Mouse (Mus musculus) midbrain, embryonic 12.5 days (tissue): ENCODE measurements around the gene Phf21a. TPM values are rescaled to one million over a fixed set of nuclear protein-coding genes. Genes with fewer than 3 reads are reported as not detected.

Experiments used
- ATAC-seq: fragments of 200-750 bp; cut with Nextera tagmentation; 2 replicates; pipeline ENCODE4 v1.8.0; 2017; ENCODE audit warnings: low read depth, moderate TSS enrichment, moderate library complexity; ENCODE audit not compliant: low FRiP score
- H3K27ac ChIP-seq: fragments of 300-500 bp; sonication (generic); replicated peaks from 2 replicates; pipeline ENCODE4 v1.5.1; 2016; ENCODE audit warnings: mild to moderate bottlenecking
- H3K27me3 ChIP-seq: fragments of 300-500 bp; sonication (generic); 2 replicates; pipeline ENCODE4 v1.6.1; 2016; ENCODE audit warnings: mild to moderate bottlenecking
- H3K36me3 ChIP-seq: fragments of 300-500 bp; sonication (generic); 2 replicates; pipeline ENCODE4 v1.6.1; 2016
- H3K4me1 ChIP-seq: fragments of 300-500 bp; sonication (generic); 2 replicates; pipeline ENCODE4 v1.6.1; 2016
- H3K4me2 ChIP-seq: fragments of 300-500 bp; sonication (generic); replicated peaks from 2 replicates; pipeline ENCODE4 v1.6.1; 2016; ENCODE audit warnings: mild to moderate bottlenecking, moderate library complexity
- H3K4me3 ChIP-seq: fragments of 300-500 bp; sonication (generic); 2 replicates; pipeline ENCODE4 v1.5.1; 2016; ENCODE audit warnings: mild to moderate bottlenecking
- H3K9ac ChIP-seq: fragments of 300-500 bp; sonication (generic); replicated peaks from 2 replicates; pipeline ENCODE4 v1.6.1; 2016; ENCODE audit warnings: mild to moderate bottlenecking, moderate library complexity
- H3K9me3 ChIP-seq: fragments of 300-500 bp; sonication (generic); 2 replicates; pipeline ENCODE4 v1.6.1; 2016; ENCODE audit warnings: mild to moderate bottlenecking
- WGBS: fragments of 180-500 bp; shearing (Covaris S2); methylation state at CpG from one replicate; pipeline ENCODE4 v1.1.7; 2016; 5-methylcytosine and 5-hydroxymethylcytosine counted together
- polyA plus RNA-seq: library from polyadenylated mRNA; unstranded; fragments of >200 nt; fragmentation: Nextera tagmentation; extraction: Ambion mirVana; gene quantifications from 2 replicates; pipeline ENCODE4 v1.2.1, GENCODE M21; 2016

The Phf21a gene
- polyA plus RNA-seq, result 45.6 and 46.8 TPM in 2 replicates

- H3K27ac ChIP-seq, result no peak within 1 kb of the TSS
- no peaks in the 10 kb centered on the region for H3K4me1 ChIP-seq
- no peak within 1 kb of the TSS for H3K9ac ChIP-seq
- no peak for ATAC-seq
- H3K36me3 ChIP-seq, result no peaks in the 10 kb centered on the region
- no peak within 1 kb of the TSS for H3K4me3 ChIP-seq
- 88% methylated on average over 2 of the region's 2 CpGs for WGBS
- no peak within 1 kb of the TSS for H3K4me2 ChIP-seq
- no peaks in the 10 kb centered on the region for H3K9me3 ChIP-seq
- no peaks in the 10 kb centered on the region for H3K27me3 ChIP-seq
These were observed at the start of gene Phf21a for GRCm38 (mm10) chr2:92092817-92093216. Gene Phf21a, plus strand, starts transcription at chr2:92093117.

DNA sequence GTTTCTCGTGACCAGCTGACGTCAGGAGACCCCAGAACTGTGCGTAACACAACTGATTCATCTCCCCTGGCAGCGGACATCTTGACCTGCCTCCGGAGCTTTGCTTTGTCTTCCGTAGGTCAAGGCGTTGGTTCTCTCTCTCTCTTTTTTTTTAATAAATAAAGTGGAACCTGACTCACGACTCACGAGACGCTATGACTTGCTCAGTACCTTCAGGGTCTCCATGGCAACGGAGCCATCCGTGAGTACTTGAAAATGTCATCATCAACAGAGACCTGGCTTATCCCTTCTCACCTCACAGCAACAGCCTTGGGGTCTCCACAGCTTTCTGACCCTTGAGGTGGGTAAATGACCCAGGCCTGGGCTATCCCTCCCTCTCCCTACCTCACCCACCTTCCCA, 49.6 kb upstream of the Phf21a start:
- 0 out of 2 replicates have a peak, but pooled peaks cover 4% of the 10 kb centered on the region for H3K27me3 ChIP-seq
- ATAC-seq, result no peak
- 78% methylated on average over 12 of the region's 12 CpGs for WGBS
- H3K4me2 ChIP-seq, result no peak overlapping the region
- no peak overlapping the region for H3K4me3 ChIP-seq
- no peak overlapping the region for H3K27ac ChIP-seq
- no peaks in the 10 kb centered on the region for H3K36me3 ChIP-seq
- H3K4me1 ChIP-seq, result no peaks in the 10 kb centered on the region; the same call in 1 of the 2 replicates
- no peaks in the 10 kb centered on the region for H3K9me3 ChIP-seq
- no peak overlapping the region for H3K9ac ChIP-seq

DNA sequence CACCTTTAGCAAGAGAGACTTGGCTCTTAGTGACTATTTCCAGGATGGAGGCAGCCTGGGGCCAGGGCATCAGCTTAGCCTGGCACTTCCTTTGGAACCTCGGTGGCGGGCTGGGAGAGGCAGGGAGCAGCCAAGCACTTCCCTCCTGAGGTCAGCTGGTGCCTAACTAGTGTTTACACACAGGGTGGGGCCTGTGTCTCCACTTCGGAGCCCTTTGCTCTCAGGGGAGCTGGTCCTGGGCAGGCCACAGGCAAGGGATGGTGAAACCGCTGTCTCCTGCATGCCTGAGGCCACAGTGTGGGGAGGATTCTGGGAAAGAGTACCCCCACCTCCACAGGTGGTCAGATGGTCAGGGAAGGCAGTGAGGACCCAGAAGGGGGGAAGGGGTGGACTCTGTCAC, 45.3 kb upstream of the Phf21a start:
- Histone ChIP-seq H3K27me3 (peaks cover 20% of the 10 kb centered on the region), H3K9me3 (no peaks in the 10 kb centered on the region), H3K4me3 (no peak overlapping the region), H3K4me1 (no peaks in the 10 kb centered on the region; the same call in 1 of the 2 replicates), H3K36me3 (no peaks in the 10 kb centered on the region), H3K27ac (no peak overlapping the region), H3K4me2 (no peak overlapping the region), H3K9ac (no peak overlapping the region)
- no peak for ATAC-seq
- WGBS, result 34% methylated on average over 4 of the region's 4 CpGs

- Histone ChIP-seq H3K36me3 (no peaks in the 10 kb centered on the region), H3K9me3 (no peaks in the 10 kb centered on the region), H3K4me2 (no peak overlapping the region), H3K27ac (no peak overlapping the region), H3K27me3 (peaks cover 26% of the 10 kb centered on the region), H3K4me1 (no peaks in the 10 kb centered on the region; the same call in 1 of the 2 replicates), H3K9ac (no peak overlapping the region), H3K4me3 (no peak overlapping the region)
- 68% methylated on average over 9 of the region's 9 CpGs for WGBS
- ATAC-seq, result no peak
These were observed 44.8 kb upstream of the Phf21a start for GRCm38 (mm10) chr2:92048034-92048690.

- ATAC-seq, result no peak
- 88% methylated on average over 8 of the region's 8 CpGs for WGBS
- H3K27ac ChIP-seq, result no peak overlapping the region
- peaks cover 59% of the 10 kb centered on the region for H3K27me3 ChIP-seq
- no peaks in the 10 kb centered on the region for H3K36me3 ChIP-seq
- H3K4me2 ChIP-seq, result no peak overlapping the region
- no peaks in the 10 kb centered on the region for H3K9me3 ChIP-seq
- H3K4me1 ChIP-seq, result peaks cover 12% of the 10 kb centered on the region
- H3K4me3 ChIP-seq, result no peak overlapping the region
- H3K9ac ChIP-seq, result no peak overlapping the region
These were observed 40.7 kb upstream of the Phf21a start for GRCm38 (mm10) chr2:92052188-92052587.

- no peaks in the 10 kb centered on the region for H3K9me3 ChIP-seq
- 50% methylated on average over 2 of the region's 2 CpGs for WGBS
- peaks cover 12% of the 10 kb centered on the region for H3K4me1 ChIP-seq
- no peak overlapping the region for H3K27ac ChIP-seq
- H3K9ac ChIP-seq, result no peak overlapping the region
- H3K4me2 ChIP-seq, result no peak overlapping the region
- no peaks in the 10 kb centered on the region for H3K36me3 ChIP-seq
- no peak overlapping the region for H3K4me3 ChIP-seq
- peaks cover 65% of the 10 kb centered on the region for H3K27me3 ChIP-seq
- ATAC-seq, result no peak
These were observed 40.2 kb upstream of the Phf21a start for GRCm38 (mm10) chr2:92052754-92053153.

DNA sequence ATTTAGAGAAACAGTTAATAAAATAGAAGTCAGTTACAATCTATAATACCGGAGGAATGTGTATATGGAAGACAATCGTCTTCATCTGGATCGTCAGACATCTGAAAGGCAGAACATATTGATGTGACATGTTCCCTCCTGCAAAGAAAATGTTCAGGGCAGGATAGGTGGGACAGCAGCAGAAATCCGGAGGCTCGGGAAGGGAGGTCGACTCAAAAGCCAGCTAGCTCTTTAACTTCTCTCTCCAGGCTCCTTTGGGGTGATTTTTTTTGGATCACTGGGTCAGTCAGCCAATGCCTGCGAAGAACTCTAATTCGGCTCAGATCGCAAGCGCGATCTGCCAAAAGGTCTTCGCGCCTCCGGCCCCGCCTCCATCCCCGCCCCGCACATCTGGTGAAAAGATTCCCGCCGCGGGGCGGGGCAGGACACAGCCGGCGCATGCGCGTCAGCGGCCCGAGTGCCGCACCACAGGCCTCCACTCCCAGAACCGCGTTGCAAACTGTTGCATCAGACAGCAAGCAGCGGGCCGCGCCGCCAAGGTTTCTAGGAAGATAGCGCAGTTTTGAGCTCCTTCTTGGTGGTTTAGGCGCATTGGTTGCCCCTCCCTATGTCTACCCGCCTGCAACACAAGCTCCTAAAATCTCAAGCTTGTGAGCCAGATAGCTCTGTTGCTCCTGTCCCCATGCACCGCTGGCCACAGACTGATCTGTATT, 37.7 kb upstream of the Phf21a start:
- Histone ChIP-seq H3K27ac (no peak overlapping the region; the same call in 1 of the 2 replicates), H3K9me3 (no peaks in the 10 kb centered on the region), H3K4me3 (peak overlapping the region; percentile 36), H3K36me3 (no peaks in the 10 kb centered on the region), H3K9ac (peak overlapping the region; percentile 40; the same call in 1 of the 2 replicates), H3K4me2 (peak overlapping the region; percentile 62), H3K4me1 (peaks cover 23% of the 10 kb centered on the region), H3K27me3 (peaks cover 80% of the 10 kb centered on the region)
- WGBS, result 3% methylated on average over 38 of the region's 38 CpGs
- ATAC-seq, result peak; percentile 48; the same call in 1 of the 2 replicates

GRCm38 (mm10) chr2:92055831-92056236, 37.1 kb upstream of the Phf21a start:
- H3K9ac ChIP-seq, result peak overlapping the region; percentile 40; the same call in 1 of the 2 replicates
- H3K4me3 ChIP-seq, result peak overlapping the region; percentile 36
- H3K4me1 ChIP-seq, result peaks cover 23% of the 10 kb centered on the region
- no peak for ATAC-seq
- no peaks in the 10 kb centered on the region for H3K9me3 ChIP-seq
- H3K27me3 ChIP-seq, result peaks cover 85% of the 10 kb centered on the region
- peak overlapping the region; percentile 62 for H3K4me2 ChIP-seq
- H3K27ac ChIP-seq, result no peak overlapping the region; the same call in 1 of the 2 replicates
- no peaks in the 10 kb centered on the region for H3K36me3 ChIP-seq
- WGBS, result 5% methylated on average over 14 of the region's 14 CpGs

DNA sequence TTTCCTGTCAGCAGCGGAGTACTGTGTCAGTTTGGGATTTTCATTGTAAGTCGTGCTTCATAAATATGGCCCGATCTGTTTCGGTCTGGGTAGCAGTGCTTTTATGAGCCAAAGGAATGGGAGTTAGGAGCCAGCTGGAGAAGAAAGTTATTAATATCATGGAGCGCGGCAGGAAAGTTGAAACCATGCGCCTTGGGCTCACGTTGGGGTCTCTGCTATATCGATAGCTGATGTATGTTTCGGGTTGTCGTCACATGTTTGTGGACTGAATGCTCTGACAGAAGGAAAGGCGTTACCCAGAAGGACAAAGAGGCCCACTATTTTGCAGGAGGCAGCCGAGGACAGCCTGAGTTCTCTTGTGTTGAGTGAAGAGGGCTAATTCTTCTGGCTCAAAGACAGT, 36.2 kb upstream of the Phf21a start:
- H3K27me3 ChIP-seq, result peaks cover 84% of the 10 kb centered on the region
- H3K4me3 ChIP-seq, result no peak overlapping the region
- WGBS, result 82% methylated on average over 13 of the region's 13 CpGs
- no peak overlapping the region for H3K9ac ChIP-seq
- no peaks in the 10 kb centered on the region for H3K36me3 ChIP-seq
- H3K27ac ChIP-seq, result no peak overlapping the region
- no peaks in the 10 kb centered on the region for H3K9me3 ChIP-seq
- H3K4me2 ChIP-seq, result no peak overlapping the region
- H3K4me1 ChIP-seq, result peaks cover 23% of the 10 kb centered on the region
- ATAC-seq, result no peak

GRCm38 (mm10) chr2:92058469-92058868, 34.4 kb upstream of the Phf21a start:
- peak overlapping the region; percentile 98 for H3K4me2 ChIP-seq
- H3K9ac ChIP-seq, result peak overlapping the region; percentile 72
- no peaks in the 10 kb centered on the region for H3K9me3 ChIP-seq
- no peaks in the 10 kb centered on the region for H3K36me3 ChIP-seq
- ATAC-seq, result peak; percentile 39; the same call in 1 of the 2 replicates
- H3K27me3 ChIP-seq, result peaks cover 74% of the 10 kb centered on the region
- H3K27ac ChIP-seq, result no peak overlapping the region
- H3K4me1 ChIP-seq, result peaks cover 23% of the 10 kb centered on the region
- peak overlapping the region; percentile 68 for H3K4me3 ChIP-seq
- under 1% methylated on average over 29 of the region's 29 CpGs for WGBS

DNA sequence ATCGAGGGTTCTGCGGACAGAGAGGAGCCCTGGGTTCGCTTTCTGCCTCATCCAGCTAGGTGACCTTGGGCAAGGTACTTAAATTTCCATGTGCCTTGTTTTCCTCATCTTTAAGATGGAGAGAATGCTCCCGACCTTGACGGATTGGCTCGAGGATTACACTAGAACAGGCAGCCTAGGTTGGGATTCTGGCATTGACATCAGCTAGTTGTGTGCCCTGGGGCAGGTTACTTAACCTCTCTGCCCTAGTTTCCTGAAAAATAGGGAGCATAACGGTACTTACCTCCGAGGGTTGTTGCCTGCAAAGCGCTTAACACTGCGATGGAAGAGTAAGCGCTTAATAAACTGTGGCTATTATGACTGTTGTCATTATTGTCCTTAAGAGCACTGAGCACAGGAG, 34.0 kb upstream of the Phf21a start:
- H3K9me3 ChIP-seq, result no peaks in the 10 kb centered on the region
- peak overlapping the region; percentile 72 for H3K9ac ChIP-seq
- peaks cover 23% of the 10 kb centered on the region for H3K4me1 ChIP-seq
- H3K36me3 ChIP-seq, result no peaks in the 10 kb centered on the region
- H3K4me2 ChIP-seq, result peak overlapping the region; percentile 98
- no peak overlapping the region for H3K27ac ChIP-seq
- H3K4me3 ChIP-seq, result peak overlapping the region; percentile 68
- no peak for ATAC-seq
- peaks cover 69% of the 10 kb centered on the region for H3K27me3 ChIP-seq
- whole genome bisulfite sequencing, result 2% methylated on average over 11 of the region's 11 CpGs
